Mouse (Mus musculus): ENCODE results near the gene Wfikkn2. TPM values are rescaled to one million over a fixed set of nuclear protein-coding genes. Genes with fewer than 3 reads are reported as not detected.
A peak's percentile ranks its signal among the peaks of the same experiment; 100 is the strongest.

Wfikkn2 gene
- polyA plus RNA-seq, 1 experiment from 2014 or later, result 3.4 TPM

- WGBS, result 88% methylated on average over 7 of the region's 7 CpGs
- ATAC-seq, result no peak
- no peak overlapping the region for H3K27ac ChIP-seq
- H3K27me3 ChIP-seq, result no peaks in the 10 kb centered on the region
- peaks cover 3% of the 10 kb centered on the region; the same call in 1 of the 2 replicates for H3K4me1 ChIP-seq (replicated peaks)
- H3K4me2 ChIP-seq (replicated peaks), result no peak overlapping the region
- H3K9ac ChIP-seq (replicated peaks), result no peak overlapping the region
- no peaks in the 10 kb centered on the region for H3K9me3 ChIP-seq
- no peaks in the 10 kb centered on the region for H3K36me3 ChIP-seq
- no peak overlapping the region for H3K4me3 ChIP-seq (replicated peaks)
Observed at GRCm38 (mm10) chr11:94198405-94199146, 47.2 kb downstream of the Wfikkn2 start.

DNA sequence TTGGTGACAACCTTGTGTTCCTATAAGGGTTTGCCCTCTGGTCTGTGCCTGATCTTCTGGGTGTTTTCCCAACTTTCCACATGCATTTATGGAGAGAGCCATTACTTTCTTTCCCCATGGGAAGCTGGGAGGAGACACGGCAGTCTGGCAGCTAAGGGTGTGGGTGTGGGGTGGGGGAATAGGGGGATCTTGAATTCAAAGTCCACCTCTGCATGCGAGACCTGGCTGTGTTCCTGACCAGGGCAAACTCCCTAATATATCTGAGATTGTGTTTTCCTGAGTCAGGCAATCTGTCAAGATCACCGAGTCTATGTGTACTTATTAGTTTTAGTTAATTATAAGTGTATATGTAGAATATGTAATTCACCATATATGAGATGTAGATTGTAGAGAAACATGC is 49.5 kb downstream of the Wfikkn2 start:
- 87% methylated on average over 3 of the region's 3 CpGs for whole genome bisulfite sequencing
- Histone ChIP-seq H3K27me3 (no peaks in the 10 kb centered on the region), H3K4me3 (replicated peaks) (no peak overlapping the region), H3K36me3 (no peaks in the 10 kb centered on the region), H3K9ac (replicated peaks) (no peak overlapping the region), H3K9me3 (no peaks in the 10 kb centered on the region), H3K4me1 (replicated peaks) (peaks cover 7% of the 10 kb centered on the region; the same call in 1 of the 2 replicates), H3K27ac (no peak overlapping the region), H3K4me2 (replicated peaks) (no peak overlapping the region)
- no peak for ATAC-seq

DNA sequence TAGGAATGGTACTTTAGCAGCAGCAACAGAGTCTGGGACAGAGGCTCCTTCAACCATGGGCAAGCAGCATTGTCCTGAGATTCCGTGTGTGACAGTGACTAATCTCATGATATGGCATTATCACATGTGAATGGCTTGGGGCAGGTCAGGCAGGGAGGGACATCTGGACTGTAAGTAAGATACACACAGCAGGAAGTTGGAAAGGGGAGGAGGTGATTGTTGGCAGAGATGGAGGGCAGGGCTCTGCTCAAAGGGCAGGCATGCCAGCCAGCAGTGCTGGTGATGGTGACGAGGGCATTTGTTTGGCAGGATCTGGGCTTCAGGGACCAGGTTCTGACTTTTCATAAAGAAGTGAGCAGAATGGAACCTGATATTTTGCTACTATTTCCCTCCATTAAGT is 52.7 kb downstream of the Wfikkn2 start:
- Histone ChIP-seq H3K4me2 (replicated peaks) (no peak overlapping the region), H3K27ac (no peak overlapping the region), H3K27me3 (no peaks in the 10 kb centered on the region), H3K9me3 (no peaks in the 10 kb centered on the region), H3K4me3 (replicated peaks) (no peak overlapping the region), H3K9ac (replicated peaks) (no peak overlapping the region), H3K36me3 (no peaks in the 10 kb centered on the region), H3K4me1 (replicated peaks) (peaks cover 7% of the 10 kb centered on the region; the same call in 1 of the 2 replicates)
- WGBS, result 59% methylated on average over 2 of the region's 2 CpGs
- ATAC-seq, result peak; percentile 50; the same call in 1 of the 2 replicates

GRCm38 (mm10) chr11:94190665-94191064 is 55.1 kb downstream of the Wfikkn2 start:
- H3K9ac ChIP-seq (replicated peaks), result no peak overlapping the region

GRCm38 (mm10) chr11:94189579-94189978 is 56.2 kb downstream of the Wfikkn2 start:
- no peak overlapping the region for H3K4me3 ChIP-seq (replicated peaks)
- H3K36me3 ChIP-seq, result no peaks in the 10 kb centered on the region
- peaks cover 3% of the 10 kb centered on the region; the same call in 1 of the 2 replicates for H3K4me1 ChIP-seq (replicated peaks)
- H3K27me3 ChIP-seq, result no peaks in the 10 kb centered on the region
- no peaks in the 10 kb centered on the region for H3K9me3 ChIP-seq
- no peak overlapping the region for H3K27ac ChIP-seq
- 77% methylated on average over 10 of the region's 10 CpGs for WGBS
- no peak overlapping the region for H3K9ac ChIP-seq (replicated peaks)
- H3K4me2 ChIP-seq (replicated peaks), result no peak overlapping the region
- no peak for ATAC-seq

More at GRCm38 (mm10) chr11:94190665-94191064, 55.1 kb downstream of the Wfikkn2 start:
- Histone ChIP-seq H3K36me3 (no peaks in the 10 kb centered on the region), H3K27me3 (no peaks in the 10 kb centered on the region), H3K4me2 (replicated peaks) (no peak overlapping the region), H3K9me3 (no peaks in the 10 kb centered on the region), H3K27ac (no peak overlapping the region), H3K4me1 (replicated peaks) (peaks cover 7% of the 10 kb centered on the region; the same call in 1 of the 2 replicates), H3K4me3 (replicated peaks) (no peak overlapping the region)
- WGBS, result 89% methylated on average over 5 of the region's 5 CpGs
- ATAC-seq, result no peak

Other genes with a start within 250 kb of the Wfikkn2 start
- 108 and 109 TPM in 2 replicates for gene Spag9, start 249.9 kb downstream of the Wfikkn2 start, polyA plus RNA-seq (2015; fragmentation: Nextera tagmentation; extraction: Ambion mirVana)
- 33.0 and 33.2 TPM in 2 replicates for gene Tob1, start 34.6 kb downstream of the Wfikkn2 start, polyA plus RNA-seq (2015; fragmentation: Nextera tagmentation; extraction: Ambion mirVana)
- gene Gm21885, start 35.9 kb upstream of the Wfikkn2 start, polyA plus RNA-seq (2015; fragmentation: Nextera tagmentation; extraction: Ambion mirVana), result 0.54 TPM in 1 of 2 replicates, not detected in the other
- gene Luc7l3, start 76.0 kb upstream of the Wfikkn2 start, polyA plus RNA-seq (2015; fragmentation: Nextera tagmentation; extraction: Ambion mirVana), result 165 and 170 TPM in 2 replicates
- 10.0 and 11.0 TPM in 2 replicates for gene Ankrd40, start 82.0 kb upstream of the Wfikkn2 start, polyA plus RNA-seq (2015; fragmentation: Nextera tagmentation; extraction: Ambion mirVana)
- 0.46 and 0.90 TPM in 2 replicates for gene Abcc3, start 147.0 kb upstream of the Wfikkn2 start, polyA plus RNA-seq (2015; fragmentation: Nextera tagmentation; extraction: Ambion mirVana)
- 10.5 and 12.4 TPM in 2 replicates for gene Cacna1g, start 228.2 kb upstream of the Wfikkn2 start, polyA plus RNA-seq (2015; fragmentation: Nextera tagmentation; extraction: Ambion mirVana)
- 0.10 TPM in 1 of 2 replicates, not detected in the other for gene Spata20, start 240.2 kb upstream of the Wfikkn2 start, polyA plus RNA-seq (2015; fragmentation: Nextera tagmentation; extraction: Ambion mirVana)

All from midbrain, embryonic 13.5 days (tissue).